Mouse (Mus musculus): Measurements from ENCODE around the gene Disp1. TPM values are rescaled to one million over a fixed set of nuclear protein-coding genes. Genes with fewer than 3 reads are reported as not detected.

The Disp1 gene
- total RNA-seq, 4 experiments from 2014 or later = 7.9 to 8.9 (median 8.0) TPM

DNA sequence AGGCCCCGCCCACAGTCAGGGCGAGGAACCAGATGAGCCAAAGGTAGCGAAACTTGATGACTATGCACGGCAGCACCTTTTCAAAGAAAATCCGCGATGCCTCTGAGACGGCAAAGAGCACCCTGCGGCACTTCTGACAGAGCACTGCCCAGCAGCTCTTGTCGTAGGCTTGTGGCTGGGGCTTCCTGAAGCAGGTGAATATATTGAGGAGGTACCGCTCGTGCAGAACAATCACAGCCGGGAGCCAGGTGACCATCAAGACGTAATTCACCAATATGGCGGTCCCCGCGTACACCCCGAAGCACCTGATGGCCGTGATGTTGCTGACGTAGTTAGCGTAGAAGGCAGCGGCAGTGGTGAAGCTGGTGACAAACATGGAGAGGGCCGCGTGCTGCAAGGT lies 132.7 kb downstream of the Disp1 start:
- no peak for DNase-seq (ENCODE audit: low spot score)

DNA sequence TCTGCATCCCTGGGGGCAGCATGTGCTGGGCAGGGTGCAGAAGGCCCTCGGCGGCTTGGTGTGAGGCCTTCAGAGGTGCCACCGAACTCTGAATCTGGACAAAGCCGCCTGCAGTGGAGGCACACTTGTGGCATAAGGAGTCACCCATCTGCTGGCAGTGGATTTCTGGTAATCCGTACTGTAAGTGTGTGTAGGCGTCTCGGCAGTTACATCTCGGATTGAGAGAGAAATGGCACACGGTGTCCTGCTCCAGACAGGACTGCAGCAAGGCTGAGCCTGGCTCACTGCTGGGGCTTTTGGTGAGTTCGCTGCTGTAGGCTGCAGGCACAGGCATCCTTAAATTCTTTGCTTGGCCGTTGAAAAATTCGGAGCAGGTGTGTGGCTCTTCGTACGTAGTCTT lies 134.5 kb downstream of the Disp1 start:
- DNase-seq (ENCODE audit: low spot score) = no peak

DNA sequence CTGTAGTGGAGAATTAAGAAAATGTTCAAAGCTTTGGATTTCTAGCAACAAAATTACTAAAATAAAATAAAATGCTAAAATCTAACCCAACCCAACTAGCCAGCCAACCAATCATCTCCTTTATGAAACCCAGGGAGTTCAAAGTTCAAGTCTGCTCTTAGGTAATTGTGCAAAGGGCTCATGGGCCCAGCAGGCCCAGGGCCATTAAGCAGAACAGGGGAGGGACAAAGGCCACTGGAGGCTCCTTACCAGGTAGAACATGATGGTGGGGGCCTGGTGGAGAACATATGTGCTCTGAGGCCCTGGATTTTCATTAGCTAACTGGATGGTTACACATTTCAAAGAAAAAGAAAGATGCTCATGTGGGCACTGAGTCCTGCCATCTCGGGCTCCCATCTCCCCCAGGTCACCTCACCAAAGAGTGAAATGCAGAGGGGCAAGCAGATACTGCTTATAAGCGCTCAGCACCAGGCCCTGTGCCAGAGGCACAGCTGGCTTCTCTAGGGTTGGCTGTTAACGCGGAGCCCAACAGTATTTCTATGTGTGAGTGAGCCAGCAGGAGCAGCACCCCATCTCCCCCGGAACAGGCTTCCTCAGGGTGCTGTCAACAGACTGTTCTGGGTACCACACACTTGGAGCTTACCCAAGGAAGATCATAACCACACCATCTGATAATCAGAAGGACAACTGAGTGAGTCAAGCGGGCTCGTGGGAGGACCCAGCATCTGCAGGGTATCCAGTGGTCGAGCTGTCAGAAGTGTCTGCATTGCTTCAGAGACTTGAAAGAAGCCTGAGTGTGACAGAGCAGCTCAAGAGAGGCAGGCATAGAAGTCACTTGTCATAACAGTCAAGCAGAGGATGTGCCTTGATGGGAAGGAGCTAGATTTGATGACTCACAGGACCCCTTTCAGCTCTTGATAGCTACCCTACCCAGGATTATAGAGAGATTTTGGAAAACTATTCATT lies 137.0 kb downstream of the Disp1 start:
- no peak for DNase-seq (ENCODE audit: low spot score)

DNA sequence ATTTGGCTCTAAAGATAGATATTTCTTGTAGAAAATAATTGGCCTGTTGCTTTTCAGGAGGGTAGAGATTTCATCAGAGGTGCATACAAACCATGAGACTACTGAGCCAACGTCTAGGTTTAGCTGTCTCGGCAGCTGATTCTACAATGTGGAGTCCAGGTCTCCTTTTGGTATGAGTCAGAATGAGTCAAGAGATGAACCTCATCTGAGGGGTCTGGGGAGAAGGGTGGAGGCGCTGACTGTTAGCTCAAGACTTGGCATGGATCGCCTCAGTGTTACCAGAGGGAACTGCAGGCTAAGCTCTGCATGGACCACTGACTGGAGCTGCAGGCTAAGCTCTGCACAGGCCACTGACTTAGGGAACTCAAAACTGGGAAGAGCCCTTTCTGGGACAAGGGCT lies 138.9 kb downstream of the Disp1 start:
- DNase-seq (ENCODE audit: low spot score) = peak; percentile 19

DNA sequence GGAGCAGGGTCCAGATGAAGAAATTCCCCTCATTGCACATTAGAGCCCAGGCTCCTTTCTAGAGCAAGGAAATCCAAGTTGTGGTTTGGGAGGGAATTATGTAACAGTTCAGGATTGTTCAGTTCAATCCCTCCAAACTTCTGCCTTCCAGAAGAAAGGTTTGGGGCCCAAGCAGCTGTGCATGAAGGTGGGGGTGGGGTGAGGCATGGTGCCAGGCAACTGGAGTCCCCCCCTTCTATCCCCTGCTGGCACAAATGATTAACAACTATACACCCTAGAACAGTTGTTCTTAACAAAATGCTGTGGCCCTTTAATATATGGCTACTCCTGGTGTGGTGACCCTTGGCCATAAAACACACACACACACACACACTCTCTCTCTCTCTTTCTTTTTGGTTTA lies 140.2 kb downstream of the Disp1 start:
- DNase-seq (ENCODE audit: low spot score) = no peak

DNA sequence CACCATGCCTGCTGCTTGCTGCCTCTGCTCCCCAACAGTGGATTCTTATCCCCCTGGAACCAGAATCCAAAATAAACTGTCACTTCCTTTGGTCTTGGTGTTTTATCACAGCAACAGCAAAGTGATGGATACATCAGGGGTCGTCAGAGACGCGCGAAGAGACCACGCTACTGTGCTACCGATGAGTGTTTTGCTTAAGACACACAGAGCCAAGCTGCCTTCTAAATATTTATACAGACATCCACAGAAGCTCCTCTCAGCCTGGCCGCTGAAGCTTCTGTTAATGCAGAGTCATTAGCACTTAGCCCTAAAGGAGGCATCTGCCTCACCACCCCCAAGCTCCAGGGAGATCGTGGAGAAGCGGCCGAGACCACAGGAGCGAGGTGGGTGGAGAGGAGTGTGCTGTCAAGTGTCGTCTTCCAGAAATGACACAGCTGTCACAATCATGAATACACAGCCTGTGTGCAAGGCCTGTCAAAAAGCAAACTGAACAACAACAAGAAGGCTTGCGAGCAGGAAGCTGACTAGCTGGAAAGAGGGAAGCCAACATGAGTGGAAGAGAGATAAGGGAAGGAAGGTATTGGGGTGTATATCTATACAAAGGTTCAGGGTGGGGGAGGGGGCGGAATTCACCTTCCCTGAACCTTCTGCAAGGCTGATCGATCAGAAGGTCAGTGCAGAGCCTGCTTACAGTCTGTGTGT lies 146.1 kb downstream of the Disp1 start:
- DNase-seq (ENCODE audit: low spot score) = no peak

DNA sequence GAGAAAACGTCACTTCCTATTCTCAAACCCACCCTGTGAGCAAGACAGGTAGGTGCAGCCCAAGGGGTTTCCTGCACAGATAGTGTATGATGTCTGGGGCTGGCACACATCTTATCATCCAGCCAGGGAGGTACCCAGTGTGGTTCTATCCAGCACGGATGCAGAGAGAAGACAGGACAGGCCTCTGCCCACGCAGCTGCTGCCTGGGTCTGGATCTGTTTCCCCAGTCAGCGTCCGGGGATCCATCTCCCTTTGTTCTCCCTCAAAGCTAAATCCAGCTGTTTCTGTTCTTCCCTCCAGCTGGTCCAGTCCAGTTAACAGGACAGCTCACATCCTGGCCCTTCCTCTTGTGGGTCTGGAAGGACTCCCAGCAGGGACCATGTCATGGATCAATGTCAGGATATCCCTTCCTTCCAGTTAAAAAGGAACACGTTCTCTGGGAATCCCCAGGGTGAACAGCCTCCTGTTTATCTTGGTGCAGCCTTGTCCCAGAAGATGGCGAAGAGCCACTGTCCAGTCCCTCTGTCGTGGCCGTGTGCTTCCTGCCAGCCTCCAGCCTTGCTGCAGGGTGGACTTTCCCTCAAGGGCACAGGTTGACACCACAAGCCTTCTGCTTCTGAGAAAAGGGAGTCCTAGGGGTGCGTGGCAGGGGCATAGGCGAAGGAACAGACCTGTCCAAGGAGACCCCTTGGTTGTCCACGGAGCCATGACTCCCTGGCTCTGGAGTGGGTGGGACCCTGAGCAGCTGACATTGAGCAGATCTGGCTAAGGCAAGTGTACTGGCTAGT lies 148.9 kb downstream of the Disp1 start:
- peak; percentile 90 for DNase-seq (ENCODE audit: low spot score)

DNA sequence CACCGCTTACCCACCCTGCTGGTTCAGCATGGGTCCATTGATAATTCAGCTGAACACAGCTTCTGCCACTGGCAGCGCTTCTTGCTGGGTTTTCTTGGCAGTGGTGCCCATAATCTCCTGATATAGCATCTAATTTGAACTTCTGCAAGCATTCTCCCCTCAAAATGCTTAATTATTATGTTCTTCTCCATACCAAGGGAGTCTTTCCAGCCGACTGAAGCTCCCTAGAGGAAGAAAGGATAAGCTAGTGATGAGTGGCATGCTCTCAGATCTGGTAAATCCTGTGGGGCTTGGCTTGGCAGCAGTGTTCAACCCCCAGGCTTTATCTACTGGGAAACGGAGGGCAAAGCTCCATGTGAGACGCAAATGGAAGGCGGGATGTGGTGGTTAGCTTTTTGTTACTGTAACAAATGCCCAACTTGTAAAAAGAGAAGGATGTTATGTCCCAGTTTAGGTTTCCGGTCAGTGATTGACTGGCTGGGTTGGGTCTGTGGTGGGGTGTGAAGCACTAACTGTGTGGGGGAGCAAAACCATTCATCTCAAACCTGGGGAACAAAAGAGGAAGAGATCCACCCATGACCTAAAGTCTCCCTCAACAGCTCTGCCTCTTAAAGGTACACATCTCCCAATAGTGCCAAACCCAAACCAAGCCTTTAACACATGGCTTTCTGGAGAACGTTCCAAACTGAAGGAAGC lies 151.2 kb downstream of the Disp1 start:
- no peak for DNase-seq (ENCODE audit: low spot score)

DNA sequence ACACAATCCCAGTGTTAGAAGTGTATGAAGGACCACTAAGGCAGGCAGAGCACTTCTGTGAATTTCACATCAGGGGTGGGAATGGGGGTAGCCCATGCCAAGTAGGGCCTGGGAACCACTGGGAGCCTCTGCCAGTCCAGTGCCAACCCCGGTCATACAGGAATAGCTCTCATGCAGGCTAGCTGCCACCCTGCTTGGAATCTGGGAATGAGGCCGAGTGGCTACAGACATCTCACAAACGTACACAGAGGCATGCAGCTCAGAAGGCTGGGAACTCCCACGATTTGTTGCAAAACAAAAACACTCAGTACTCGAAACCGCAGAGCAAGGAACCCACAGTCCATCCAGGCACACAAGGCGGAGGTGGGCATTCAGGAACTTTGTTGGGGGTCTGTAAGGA lies 153.5 kb downstream of the Disp1 start:
- DNase-seq (ENCODE audit: low spot score) = no peak

DNA sequence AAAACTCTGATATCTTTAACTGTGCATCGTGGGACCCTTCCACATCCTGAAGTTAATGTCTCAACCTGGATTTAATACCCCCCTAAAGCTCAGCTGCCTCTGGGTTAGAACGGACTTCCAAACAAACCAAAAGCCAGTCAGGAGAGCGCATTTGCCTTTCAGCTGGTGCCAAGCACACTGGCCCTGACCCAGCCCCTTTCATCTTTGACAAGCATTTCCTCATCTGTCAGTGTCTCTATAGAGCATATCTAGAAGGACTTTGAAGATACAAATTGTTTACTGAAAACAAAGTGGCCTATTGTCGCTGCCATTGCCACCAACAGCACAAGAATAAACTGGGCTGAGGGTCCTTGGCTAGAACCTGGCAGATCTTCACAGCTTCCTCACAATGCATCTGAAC lies 154.3 kb downstream of the Disp1 start:
- DNase-seq (ENCODE audit: low spot score) = no peak

DNA sequence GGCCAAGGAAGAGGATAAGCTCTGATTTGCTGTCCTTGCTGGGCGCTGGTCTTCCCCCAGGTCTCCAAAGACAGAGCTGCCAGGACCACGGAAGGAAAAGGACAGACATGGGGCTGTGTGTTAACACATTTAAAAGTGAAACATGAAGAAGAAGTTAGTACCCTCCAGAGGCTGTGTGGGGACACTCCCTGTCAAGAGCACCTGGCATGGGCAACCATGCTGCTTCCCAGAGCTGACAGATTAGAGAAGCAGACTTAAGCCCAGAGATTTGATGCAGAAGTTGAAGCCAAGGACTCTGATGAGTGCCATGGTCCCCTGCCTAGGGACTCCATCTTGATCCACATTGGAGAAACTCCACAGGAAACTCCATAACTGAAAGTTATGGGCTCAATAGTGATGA lies 160.7 kb downstream of the Disp1 start:
- DNase-seq (ENCODE audit: low spot score) = no peak

DNA sequence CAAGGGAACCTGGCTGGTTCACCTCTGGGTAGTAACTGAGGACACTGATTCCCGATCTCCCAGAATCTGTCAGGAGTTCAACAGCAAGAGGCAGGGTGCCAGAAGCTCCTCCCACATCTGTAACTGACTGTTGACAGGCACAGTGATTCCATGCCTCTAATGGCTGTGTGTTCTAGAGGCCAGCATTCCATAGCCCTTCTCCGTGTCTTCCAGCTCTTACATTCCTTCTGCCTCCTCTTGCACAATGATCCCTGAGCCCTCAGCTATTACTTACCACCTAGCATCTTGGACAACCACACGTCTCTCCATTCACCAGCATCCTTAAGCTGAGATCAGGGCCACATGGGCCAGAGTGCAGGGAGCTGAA lies 165.1 kb downstream of the Disp1 start:
- peak; percentile 49 for DNase-seq (ENCODE audit: low spot score)

DNA sequence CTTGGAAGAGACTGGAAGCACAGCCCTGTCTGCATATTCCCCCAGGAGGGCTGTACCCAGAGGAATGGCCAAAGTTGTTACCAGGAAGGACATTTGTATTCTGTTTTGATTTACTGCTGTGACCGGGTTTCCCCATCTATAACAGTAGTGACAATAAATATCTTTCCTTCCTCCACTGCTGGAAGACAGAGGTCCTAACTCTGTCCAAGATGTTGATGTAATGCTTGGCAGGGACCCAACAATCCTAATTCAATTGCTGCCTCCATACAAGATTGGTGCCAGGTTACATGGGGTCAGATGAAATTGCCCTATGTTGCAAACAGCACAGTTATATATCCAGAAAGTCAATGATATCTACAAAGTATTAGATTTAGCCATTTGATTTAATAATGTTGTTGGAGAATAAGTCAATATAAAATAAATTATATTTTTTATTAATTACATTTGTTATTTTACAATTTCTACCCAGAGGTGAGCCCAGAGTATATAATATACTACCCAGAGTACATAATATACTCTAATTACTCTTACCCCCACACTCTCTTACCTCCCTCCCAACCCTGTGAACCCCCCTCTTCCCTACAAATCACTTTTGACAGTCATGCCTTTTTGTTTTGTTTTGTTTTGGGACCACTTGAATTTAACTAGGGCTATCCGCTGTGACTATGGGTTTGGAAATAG lies 165.6 kb downstream of the Disp1 start:
- DNase-seq (ENCODE audit: low spot score) = peak; percentile 87

DNA sequence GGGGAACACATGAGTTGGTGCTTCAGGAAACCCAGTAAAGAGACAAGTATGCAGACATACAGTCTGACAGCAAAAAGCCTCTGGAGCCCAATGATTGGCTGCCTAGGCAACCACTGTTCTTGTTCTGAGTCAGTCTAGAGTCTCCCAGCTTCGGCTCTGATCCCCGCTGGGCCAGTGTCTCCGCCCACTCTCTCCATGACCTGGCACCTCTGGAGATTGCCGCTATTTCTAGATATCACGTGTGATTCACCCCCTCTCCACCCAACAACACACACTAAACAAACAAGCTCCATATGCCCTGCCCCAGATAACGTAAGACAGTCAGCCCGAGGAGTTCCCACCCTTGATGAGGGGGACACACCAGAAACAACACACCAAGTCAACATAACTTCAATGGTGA lies 168.7 kb downstream of the Disp1 start:
- DNase-seq (ENCODE audit: low spot score) = no peak

DNA sequence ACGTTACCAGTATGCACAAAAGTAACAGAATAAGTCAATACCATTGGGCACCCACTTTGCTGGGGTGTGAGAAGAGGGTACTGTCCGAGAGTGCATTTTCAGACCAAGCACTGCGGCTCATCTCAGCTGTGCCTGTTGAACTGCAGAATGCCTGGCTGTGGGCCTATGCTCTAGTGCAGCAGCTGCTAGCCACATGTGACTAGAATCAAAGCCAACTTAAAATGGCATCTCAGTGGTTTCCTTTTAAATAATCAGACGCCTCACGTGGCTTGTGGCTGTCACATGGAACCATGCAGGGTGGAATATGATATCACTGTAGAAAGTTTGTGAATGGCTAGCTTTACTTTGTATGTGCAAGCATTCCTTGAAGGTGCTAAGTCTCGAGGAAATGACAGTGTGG lies 172.0 kb downstream of the Disp1 start:
- DNase-seq (ENCODE audit: low spot score) = peak; percentile 74

DNA sequence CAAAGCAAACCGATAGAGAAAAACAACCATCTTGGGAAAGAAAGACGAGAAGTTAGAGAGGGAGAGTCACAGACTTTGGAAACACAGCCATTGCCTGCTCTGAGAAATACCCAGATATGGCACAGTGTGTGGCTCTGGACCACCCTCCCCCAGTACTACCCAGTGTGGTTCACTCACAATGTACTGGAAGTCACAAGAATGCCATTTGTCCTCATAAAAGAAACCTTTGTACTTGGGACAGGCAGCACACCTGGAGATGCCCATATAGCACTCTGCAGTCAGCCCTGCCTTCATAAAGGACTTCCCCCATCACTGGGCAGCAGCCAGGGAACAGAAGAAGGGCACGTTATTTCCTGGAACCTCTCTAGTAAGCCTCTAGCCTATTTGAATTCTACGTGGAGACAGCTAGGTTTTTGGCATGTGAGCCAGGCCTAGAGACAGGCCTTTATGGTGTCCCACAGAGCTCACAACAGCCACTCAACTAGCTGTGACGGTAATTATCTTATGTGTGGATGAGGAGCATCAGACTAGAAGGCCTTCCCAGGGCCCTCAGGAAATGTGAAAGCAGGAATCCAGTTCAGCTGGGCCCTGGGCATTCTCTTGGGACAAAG lies 173.3 kb downstream of the Disp1 start:
- no peak for DNase-seq (ENCODE audit: low spot score)

DNA sequence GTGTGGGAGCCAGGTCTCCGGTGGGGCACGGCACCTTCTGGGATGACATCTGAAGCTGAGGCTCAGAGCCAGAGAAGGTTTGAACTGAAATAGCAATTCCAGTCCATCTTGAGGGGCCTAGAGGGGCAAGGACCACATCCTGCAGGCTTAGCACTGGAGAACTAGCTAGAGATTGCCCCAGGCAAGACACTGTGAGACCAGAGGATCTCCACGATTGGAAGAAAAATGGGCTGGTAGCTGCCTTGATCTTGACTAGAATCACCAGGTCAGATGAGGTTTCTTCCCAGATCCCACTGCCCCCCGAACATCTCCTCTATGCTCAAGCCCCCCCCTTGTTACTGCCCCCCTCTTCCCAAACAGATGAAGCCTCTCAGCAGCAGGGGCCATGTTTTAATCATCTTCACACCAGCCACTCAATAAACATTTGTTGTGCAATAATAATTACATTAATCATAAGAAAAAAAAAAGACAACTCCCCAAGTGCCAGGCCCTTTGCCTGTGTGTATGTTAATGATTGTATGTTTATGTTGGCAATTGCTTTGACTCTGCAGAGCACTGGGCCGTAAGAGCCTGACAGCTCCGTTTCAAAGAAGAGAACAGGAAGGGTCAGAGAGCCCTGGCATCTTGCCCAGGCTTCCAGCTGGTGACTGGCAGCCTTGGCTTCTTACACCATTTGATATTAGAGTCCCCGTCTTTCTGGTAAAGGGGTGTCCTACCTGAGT lies 174.0 kb downstream of the Disp1 start:
- no peak for DNase-seq (ENCODE audit: low spot score)

DNA sequence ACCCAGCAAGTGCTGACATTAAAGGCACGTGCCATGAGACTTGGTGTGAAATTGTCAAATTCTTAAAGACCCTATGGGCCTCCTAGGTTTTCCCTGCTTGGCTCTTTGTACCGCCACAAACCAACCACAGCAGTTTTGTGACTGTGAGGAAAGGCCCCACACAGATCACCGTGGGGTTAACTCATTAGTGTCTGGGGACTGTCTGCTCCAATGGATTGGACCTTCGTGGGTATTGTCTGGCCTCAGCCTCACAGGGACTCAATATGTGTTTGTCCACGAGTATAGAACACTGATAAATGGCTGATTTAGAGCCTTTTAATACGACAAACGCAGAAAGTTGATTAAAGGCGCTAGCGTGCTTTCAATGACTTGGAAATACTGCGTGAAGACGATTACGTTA lies 175.2 kb downstream of the Disp1 start:
- no peak for DNase-seq (ENCODE audit: low spot score)

DNA sequence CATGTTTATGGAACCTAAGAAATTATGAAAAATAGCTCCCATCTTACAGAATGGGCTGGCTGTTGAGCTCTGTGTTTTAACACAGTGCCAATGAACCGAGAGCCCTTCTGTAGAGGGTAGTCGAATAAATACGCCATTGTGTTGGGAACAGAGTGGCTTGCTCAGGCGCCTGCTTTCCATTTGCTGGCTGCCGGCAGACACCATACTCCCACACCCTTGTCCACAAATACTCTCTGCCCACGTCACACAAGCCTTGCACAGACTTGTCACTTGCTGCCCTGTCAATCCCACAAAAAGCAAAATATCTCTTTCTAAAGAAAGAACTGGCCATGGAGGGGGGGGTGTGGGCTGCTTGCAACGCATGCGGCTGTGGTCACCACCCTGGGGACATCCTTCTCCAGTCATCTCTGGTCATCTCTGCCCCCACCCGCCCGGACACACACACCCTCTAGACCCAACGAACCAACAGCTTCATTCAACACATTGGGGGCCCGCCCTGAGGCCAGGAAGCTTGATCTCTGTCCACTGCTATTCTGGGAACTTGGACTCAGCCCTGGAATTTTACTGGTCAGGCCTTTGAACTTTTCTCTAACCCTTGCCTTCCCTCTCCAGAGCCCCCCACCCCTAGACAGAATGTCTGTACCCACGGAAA lies 178.0 kb downstream of the Disp1 start:
- peak; percentile 61 for DNase-seq (ENCODE audit: low spot score)

All from heart, adult 8-10 months (tissue).